Mouse (Mus musculus) kidney, adult 2 months (tissue): ENCODE results near the gene Hmga2.

Experiments used
- CTCF ChIP-seq: fragments of 200-500 bp; conservative IDR thresholded peaks from 2 replicates; pipeline ENCODE4 v1.5.1; 2011; ENCODE audit warnings: low read depth, mild to moderate bottlenecking, control low read depth, low read length, moderate library complexity, mixed read lengths; ENCODE audit not compliant: insufficient read depth, insufficient read length
- POLR2A ChIP-seq: fragments of 200-500 bp; IDR thresholded peaks from one replicate; pipeline ENCODE4 v1.6.1; 2011; ENCODE audit warnings: low read depth, low read length, control low read depth

- TF ChIP-seq POLR2A (no peak), CTCF (no peak)
Observed at GRCm38 (mm10) chr10:120491477-120491876, 15.2 kb upstream of the Hmga2 start.
